Mouse (Mus musculus) C2C12 (cell line): ENCODE measurements around the gene Bco2. TPM values are rescaled to one million over a fixed set of nuclear protein-coding genes. Genes with fewer than 3 reads are reported as not detected.
A peak's percentile ranks its signal among the peaks of the same experiment; 100 is the strongest.

Experiments used
- H3K27me3 ChIP-seq: one replicate; pipeline ENCODE4 v1.6.1; 2011; ENCODE audit not compliant: control insufficient read depth, insufficient read depth, insufficient read length
- H3K36me3 ChIP-seq: one replicate; pipeline ENCODE4 v1.6.1; 2011; ENCODE audit not compliant: control insufficient read depth, insufficient read depth
- H3K4me3 ChIP-seq: one replicate; pipeline ENCODE4 v1.5.1; 2011; ENCODE audit warnings: mild to moderate bottlenecking, control low read depth; ENCODE audit not compliant: poor library complexity, insufficient read depth, severe bottlenecking
- H3K79me2 ChIP-seq: one replicate; pipeline ENCODE4 v1.6.1; 2011; ENCODE audit not compliant: control insufficient read depth, insufficient read depth
- H3K79me3 ChIP-seq: one replicate; pipeline ENCODE4 v1.6.1; 2011; ENCODE audit warnings: low read depth, control low read depth
- H3ac ChIP-seq: one replicate; pipeline ENCODE3; 2011; ENCODE audit warnings: low read depth; ENCODE audit not compliant: control insufficient read depth, insufficient read length
- CEBPB ChIP-seq: IDR thresholded peaks from one replicate; pipeline ENCODE4 v1.6.1; 2011; ENCODE audit warnings: low read depth, mild to moderate bottlenecking, control low read depth, moderate library complexity
- CTCF ChIP-seq: IDR thresholded peaks from one replicate; pipeline ENCODE4 v1.5.1; 2011; ENCODE audit not compliant: control insufficient read depth, insufficient read depth, insufficient read length
- FOSL1 ChIP-seq: IDR thresholded peaks from one replicate; pipeline ENCODE4 v1.8.0; 2011; ENCODE audit warnings: mild to moderate bottlenecking, low read length; ENCODE audit not compliant: poor library complexity, insufficient read depth, severe bottlenecking
- MAX ChIP-seq: IDR thresholded peaks from one replicate; pipeline ENCODE4 v1.6.1; 2011; ENCODE audit warnings: mild to moderate bottlenecking, control low read depth
- MYOD1 ChIP-seq: IDR thresholded peaks from one replicate; pipeline ENCODE4 v1.6.1; 2011; ENCODE audit warnings: low read depth; ENCODE audit not compliant: control insufficient read depth, insufficient read length
- MYOG ChIP-seq: IDR thresholded peaks from one replicate; pipeline ENCODE4 v1.6.1; 2011; ENCODE audit not compliant: control insufficient read depth, insufficient read length; ENCODE audit errors: extremely low read depth
- USF1 ChIP-seq: IDR thresholded peaks from one replicate; pipeline ENCODE4 v1.6.1; 2011; ENCODE audit warnings: low read depth, mild to moderate bottlenecking, control low read depth, moderate library complexity
- polyA plus RNA-seq: library from polyadenylated mRNA; unstranded; fragments of >200 nt; fragmentation: generic; extraction: Trizol; gene quantifications from one replicate; pipeline ENCODE4 v1.2.1, GENCODE M21; 2012; ENCODE audit warnings: missing spikeins

Bco2 gene
- polyA plus RNA-seq, 1 experiment: 0.02 TPM

GRCm38 (mm10) chr9:50596973-50597372 is 42.0 kb upstream of the Bco2 start:
- H3K27me3 ChIP-seq: no peaks in the 10 kb centered on the region
- peaks cover 29% of the 10 kb centered on the region for H3K79me2 ChIP-seq
- peaks cover 53% of the 10 kb centered on the region for H3K36me3 ChIP-seq
- TF ChIP-seq USF1 (no peak), CTCF (no peak), MYOD1 (no peak), MYOG (no peak), CEBPB (no peak), FOSL1 (no peak), MAX (no peak)
- no peak overlapping the region for H3K4me3 ChIP-seq
- no peak overlapping the region for H3ac ChIP-seq
- peaks cover 19% of the 10 kb centered on the region for H3K79me3 ChIP-seq

GRCm38 (mm10) chr9:50594794-50595417 is 39.9 kb upstream of the Bco2 start:
- no peaks in the 10 kb centered on the region for H3K27me3 ChIP-seq
- TF ChIP-seq CTCF (no peak), MYOG (no peak), USF1 (no peak), FOSL1 (no peak), MAX (no peak), MYOD1 (no peak), CEBPB (no peak)

GRCm38 (mm10) chr9:50593544-50593943 is 38.6 kb upstream of the Bco2 start:
- no peaks in the 10 kb centered on the region for H3K79me3 ChIP-seq
- no peak for TF ChIP-seq USF1
- no peak for TF ChIP-seq MAX
- TF ChIP-seq MYOD1: no peak
- peak; percentile 27 for TF ChIP-seq CTCF
- TF ChIP-seq CEBPB: no peak
- no peak for TF ChIP-seq FOSL1
- no peaks in the 10 kb centered on the region for H3K27me3 ChIP-seq
- H3K36me3 ChIP-seq: peaks cover 31% of the 10 kb centered on the region
- H3ac ChIP-seq: no peak overlapping the region
- H3K79me2 ChIP-seq: no peaks in the 10 kb centered on the region
- H3K4me3 ChIP-seq: no peak overlapping the region

More at GRCm38 (mm10) chr9:50594794-50595417, 39.9 kb upstream of the Bco2 start:
- Histone ChIP-seq H3K4me3 (no peak overlapping the region), H3K36me3 (peaks cover 44% of the 10 kb centered on the region), H3ac (no peak overlapping the region), H3K79me2 (peaks cover 8% of the 10 kb centered on the region), H3K79me3 (peaks cover 1% of the 10 kb centered on the region)

GRCm38 (mm10) chr9:50592955-50593354 is 38.0 kb upstream of the Bco2 start:
- H3K27me3 ChIP-seq: no peaks in the 10 kb centered on the region
- H3K79me3 ChIP-seq: no peaks in the 10 kb centered on the region
- TF ChIP-seq FOSL1: no peak
- TF ChIP-seq MAX: no peak
- TF ChIP-seq CEBPB: no peak
- no peak for TF ChIP-seq USF1
- no peak for TF ChIP-seq MYOG
- TF ChIP-seq MYOD1: no peak
- no peak for TF ChIP-seq CTCF
- H3K4me3 ChIP-seq: no peak overlapping the region
- no peaks in the 10 kb centered on the region for H3K79me2 ChIP-seq
- peaks cover 26% of the 10 kb centered on the region for H3K36me3 ChIP-seq
- no peak overlapping the region for H3ac ChIP-seq

GRCm38 (mm10) chr9:50590856-50591518 is 36.0 kb upstream of the Bco2 start:
- H3ac ChIP-seq: no peak overlapping the region
- no peaks in the 10 kb centered on the region for H3K79me2 ChIP-seq
- peaks cover 8% of the 10 kb centered on the region for H3K36me3 ChIP-seq
- no peaks in the 10 kb centered on the region for H3K79me3 ChIP-seq
- no peak overlapping the region for H3K4me3 ChIP-seq
- no peak for TF ChIP-seq MYOD1
- TF ChIP-seq CTCF: no peak
- no peak for TF ChIP-seq MAX
- TF ChIP-seq MYOG: no peak
- no peak for TF ChIP-seq USF1
- no peak for TF ChIP-seq CEBPB
- no peak for TF ChIP-seq FOSL1
- H3K27me3 ChIP-seq: no peaks in the 10 kb centered on the region
